Mouse (Mus musculus) C2C12 (cell line): ENCODE results near the gene Ssmem1.

Experiments used
- CTCF ChIP-seq: IDR thresholded peaks from one replicate; pipeline ENCODE4 v1.5.1; 2011; ENCODE audit not compliant: control insufficient read depth, insufficient read depth, insufficient read length
- USF1 ChIP-seq: IDR thresholded peaks from one replicate; pipeline ENCODE4 v1.6.1; 2011; ENCODE audit warnings: low read depth, mild to moderate bottlenecking, control low read depth, moderate library complexity

- TF ChIP-seq CTCF (no peak), USF1 (no peak)
These were observed 45.0 kb downstream of the Ssmem1 start for GRCm38 (mm10) chr6:30554621-30555170.
